In genomic region chr17:25818851-25819780, GRCm38 (mm10) we compare ENCODE assay signal across 10 mouse cellular contexts. TPM values are rescaled to one million over a fixed set of nuclear protein-coding genes. Genes with fewer than 3 reads are reported as not detected.
DNase-seq lines count a peak whose midpoint lies in the region; ATAC-seq and TF ChIP-seq lines count a peak whose summit lies in the region.
"Had no signal": no experiment of that assay in that cellular context is flagged by ENCODE, and none has a peak within 500 bp of the region (broad histone marks: within the 10 kb centered on the region; RNA-seq: fewer than 3 reads in every experiment).

No protein-coding gene starts in this region.

- intact Hi-C loops in heart, postnatal 14 days (cut with DNase I) = no loop called here

- no peak for ATAC-seq in lung, embryonic 15.5 days (ENCODE audit: borderline replicate concordance, extremely low read depth, low FRiP score, low TSS enrichment)
- ATAC-seq in kidney, postnatal 0 days (replicated peaks; ENCODE audit: low FRiP score, low read depth) = peak; percentile 30; the same call in 1 of the 2 replicates

- H3K36me3 ChIP-seq in lung, embryonic 15.5 days = no peaks in the 10 kb centered on the region
- no peaks in the 10 kb centered on the region for H3K36me3 ChIP-seq in kidney, postnatal 0 days (ENCODE audit: insufficient read depth, low read length)

- no peak overlapping the region for H3K27ac ChIP-seq in lung, embryonic 15.5 days
- H3K27ac ChIP-seq in kidney, postnatal 0 days = no peak overlapping the region
- H3K27ac ChIP-seq: hindbrain, embryonic 13.5 days had no signal

- TF ChIP-seq CTCF in kidney, postnatal 0 days (IDR thresholded peaks at IDR 0.05; ENCODE audit: low read depth) = no peak

- H3K4me2 ChIP-seq in lung, embryonic 15.5 days = 0 out of 2 replicates have a peak overlapping the region, but pooled peaks have one; percentile 10
- peak overlapping the region; percentile 30 for H3K4me2 ChIP-seq in kidney, postnatal 0 days (ENCODE audit: low read length)
- H3K4me2 ChIP-seq: hindbrain, embryonic 13.5 days had no signal

- peaks cover 4% of the 10 kb centered on the region for H3K4me1 ChIP-seq in lung, embryonic 15.5 days
- peaks cover 4% of the 10 kb centered on the region for H3K4me1 ChIP-seq in kidney, postnatal 0 days (replicated peaks; ENCODE audit: insufficient read depth, low read length)

- no peak overlapping the region for H3K4me3 ChIP-seq in lung, embryonic 15.5 days
- no peak overlapping the region; the same call in 1 of the 2 replicates for H3K4me3 ChIP-seq in kidney, postnatal 0 days (replicated peaks; ENCODE audit: low read depth, low read length)
- H3K4me3 ChIP-seq: hindbrain, embryonic 13.5 days had no signal

- peak; percentile 43 for DNase-seq in adrenal gland, adult 2 months
- no peak for DNase-seq in adrenal gland, postnatal 25 days
- no peak for DNase-seq in lung, postnatal 36 days
- DNase-seq in kidney, postnatal 0 days (ENCODE audit: low spot score) = no peak
- peak; percentile 35 for DNase-seq in retina, postnatal 1 day
- DNase-seq in cerebellum, adult 11-12 months = no peak
- no peak for DNase-seq in heart, postnatal 14 days
- DNase-seq: right cerebral cortex, adult 18-20 months had no signal

- WGBS in lung, embryonic 15.5 days = 9% methylated on average over 46 of the region's 46 CpGs
- WGBS in kidney, postnatal 0 days = 8% methylated on average over 46 of the region's 46 CpGs

- H3K9me3 ChIP-seq in lung, embryonic 15.5 days = no peaks in the 10 kb centered on the region
- no peaks in the 10 kb centered on the region for H3K9me3 ChIP-seq in kidney, postnatal 0 days (replicated peaks; ENCODE audit: low read length)
- H3K9me3 ChIP-seq: hindbrain, embryonic 13.5 days had no signal

- H3K27me3 ChIP-seq in lung, embryonic 15.5 days = peaks cover 52% of the 10 kb centered on the region
- peaks cover 15% of the 10 kb centered on the region for H3K27me3 ChIP-seq in kidney, postnatal 0 days (ENCODE audit: insufficient read depth, low read length)

- H3K9ac ChIP-seq in lung, embryonic 15.5 days = no peak overlapping the region
- no peak overlapping the region for H3K9ac ChIP-seq in kidney, postnatal 0 days (ENCODE audit: low read depth, low read length)
- H3K9ac ChIP-seq: hindbrain, embryonic 13.5 days had no signal

RNA-seq across cellular contexts. Expression of gene Wdr24, which starts 4.3 kb away (rescaled TPM):
- total RNA-seq in adrenal gland, adult 2 months (2021) = 10 to 100 TPM; 19.1 to 20.8 TPM
- polyA plus RNA-seq in adrenal gland, adult 2 months (2012; rRNA removed) = 29.5 and 38.3 TPM in 2 replicates
- 24.9 and 25.4 TPM in 2 replicates for total RNA-seq in adrenal gland, postnatal 25 days (2021)
- 25.2 and 26.5 TPM in 2 replicates for polyA plus RNA-seq in lung, embryonic 15.5 days (2015; fragmentation: Nextera tagmentation; extraction: Ambion mirVana)
- 21.0 and 22.1 TPM in 2 replicates for polyA plus RNA-seq in kidney, postnatal 0 days (2015; fragmentation: Nextera tagmentation; extraction: Ambion mirVana)
- total RNA-seq in heart, postnatal 14 days (2021) = 10 to 100 TPM; 10.5 to 11.0 TPM

RNA-seq across cellular contexts. Expression of gene Jmjd8, which starts 9.6 kb away (rescaled TPM):
- 100 to 1,000 TPM in 1 of 2 experiments, 10 to 100 TPM in 1; 99.4 to 111 TPM for total RNA-seq in adrenal gland, adult 2 months (2021)
- polyA plus RNA-seq in adrenal gland, adult 2 months (2012; rRNA removed) = 99.1 and 121 TPM in 2 replicates
- total RNA-seq in adrenal gland, postnatal 25 days (2021) = 92.9 and 104 TPM in 2 replicates
- 50.7 and 51.5 TPM in 2 replicates for polyA plus RNA-seq in lung, embryonic 15.5 days (2015; fragmentation: Nextera tagmentation; extraction: Ambion mirVana)
- 53.1 and 54.5 TPM in 2 replicates for polyA plus RNA-seq in kidney, postnatal 0 days (2015; fragmentation: Nextera tagmentation; extraction: Ambion mirVana)
- 10 to 100 TPM; 33.1 to 34.1 TPM for total RNA-seq in heart, postnatal 14 days (2021)

RNA-seq across cellular contexts. Expression of gene Fbxl16, which starts 10.2 kb away (rescaled TPM):
- total RNA-seq in adrenal gland, adult 2 months (2021) = 10 to 100 TPM; 26.6 to 54.4 TPM
- polyA plus RNA-seq in adrenal gland, adult 2 months (2012; rRNA removed) = 60.7 and 90.6 TPM in 2 replicates
- total RNA-seq in adrenal gland, postnatal 25 days (2021) = 35.5 and 40.7 TPM in 2 replicates
- polyA plus RNA-seq in lung, embryonic 15.5 days (2015; fragmentation: Nextera tagmentation; extraction: Ambion mirVana) = 0.88 and 1.6 TPM in 2 replicates
- 0.34 and 0.56 TPM in 2 replicates for polyA plus RNA-seq in kidney, postnatal 0 days (2015; fragmentation: Nextera tagmentation; extraction: Ambion mirVana)
- total RNA-seq in heart, postnatal 14 days (2021) = 1 to 10 TPM in 1 of 2 experiments, under 1 TPM in 1; 1.00 to 1.2 TPM

RNA-seq across cellular contexts. Expression of gene Stub1, which starts 14.1 kb away (rescaled TPM):
- 100 to 1,000 TPM; 149 to 184 TPM for total RNA-seq in adrenal gland, adult 2 months (2021)
- 224 and 236 TPM in 2 replicates for polyA plus RNA-seq in adrenal gland, adult 2 months (2012; rRNA removed)
- total RNA-seq in adrenal gland, postnatal 25 days (2021) = 182 and 205 TPM in 2 replicates
- 349 and 363 TPM in 2 replicates for polyA plus RNA-seq in lung, embryonic 15.5 days (2015; fragmentation: Nextera tagmentation; extraction: Ambion mirVana)
- 267 and 287 TPM in 2 replicates for polyA plus RNA-seq in kidney, postnatal 0 days (2015; fragmentation: Nextera tagmentation; extraction: Ambion mirVana)
- 100 to 1,000 TPM; 106 to 109 TPM for total RNA-seq in heart, postnatal 14 days (2021)

RNA-seq across cellular contexts. Expression of gene Rhbdl1, which starts 18.0 kb away (rescaled TPM):
- total RNA-seq in adrenal gland, adult 2 months (2021) = 10 to 100 TPM in 1 of 2 experiments, 1 to 10 TPM in 1; 9.8 to 47.1 TPM
- 88.1 and 142 TPM in 2 replicates for polyA plus RNA-seq in adrenal gland, adult 2 months (2012; rRNA removed)
- total RNA-seq in adrenal gland, postnatal 25 days (2021) = 15.4 and 20.2 TPM in 2 replicates
- 0.82 and 1.2 TPM in 2 replicates for polyA plus RNA-seq in lung, embryonic 15.5 days (2015; fragmentation: Nextera tagmentation; extraction: Ambion mirVana)
- 3.7 and 3.9 TPM in 2 replicates for polyA plus RNA-seq in kidney, postnatal 0 days (2015; fragmentation: Nextera tagmentation; extraction: Ambion mirVana)
- 1 to 10 TPM; 2.5 to 3.1 TPM for total RNA-seq in heart, postnatal 14 days (2021)

Comparison
In these comparisons a context has a peak if more than half of its experiments do, and no peak if none do; other contexts are left out.
1. DNase-seq: peak in adrenal gland, adult 2 months (single experiment) and retina, postnatal 1 day (single experiment); none in adrenal gland, postnatal 25 days (single experiment), lung, postnatal 36 days (single experiment), kidney, postnatal 0 days (single experiment), cerebellum, adult 11-12 months (single experiment) and heart, postnatal 14 days (0 of 2).
2. RNA of gene Fbxl16, which starts 10.2 kb away (total RNA-seq): 26.6 to 54.4 TPM in adrenal gland, adult 2 months and 35.5 to 40.7 TPM in adrenal gland, postnatal 25 days; 1.00 to 1.2 TPM in heart, postnatal 14 days; every median in the first group is over 10 times any median in the second.